Mouse (Mus musculus) thymus, adult 18-20 months (tissue): ENCODE data around the gene Cxcl16.
"Not testable (repeated sequence)": the region's sequence is repeated elsewhere in the genome, so short reads cannot be mapped to it uniquely, and the experiment has no call there.

Source experiments
- DNase-seq, 2 experiments: peaks; one replicate each; pipeline ENCODE4 v3.0.0; 2022; ENCODE audit warnings: mixed read lengths in 2 of 2

Cxcl16 gene

GRCm38 (mm10) chr11:70459601-70460101, at the start of gene Cxcl16:
Gene Cxcl16 (minus strand): TSS chr11:70459984.
- no peak for DNase-seq

- DNase-seq, result peak in 1 of 2 experiments; percentile 60
These were observed 47.3 kb upstream of the Cxcl16 start for GRCm38 (mm10) chr11:70506962-70507515.

GRCm38 (mm10) chr11:70506385-70506784, 46.6 kb upstream of the Cxcl16 start:
- peak; percentile 53 to 78 for DNase-seq

- DNase-seq, result no peak
These were observed 45.2 kb upstream of the Cxcl16 start, which contains the start of gene Tm4sf5 for GRCm38 (mm10) chr11:70504970-70505369. Gene Tm4sf5 (plus strand): TSS chr11:70505244.

GRCm38 (mm10) chr11:70502018-70502417, 42.2 kb upstream of the Cxcl16 start:
- DNase-seq, result no peak

- DNase-seq, result no peak
These were observed 40.7 kb upstream of the Cxcl16 start for GRCm38 (mm10) chr11:70500476-70500812.

GRCm38 (mm10) chr11:70499566-70500475, 40.0 kb upstream of the Cxcl16 start:
- no peak for DNase-seq

- DNase-seq, result no peak
These were observed 29.9 kb upstream of the Cxcl16 start for GRCm38 (mm10) chr11:70489684-70490083.

GRCm38 (mm10) chr11:70489138-70489537, 29.4 kb upstream of the Cxcl16 start:
- no peak for DNase-seq

- no peak for DNase-seq
These were observed 28.0 kb upstream of the Cxcl16 start for GRCm38 (mm10) chr11:70487816-70488215.

GRCm38 (mm10) chr11:70485498-70485897, 25.7 kb upstream of the Cxcl16 start:
- DNase-seq, result no peak

- no peak for DNase-seq
These were observed 15.2 kb upstream of the Cxcl16 start for GRCm38 (mm10) chr11:70474872-70475534.

GRCm38 (mm10) chr11:70473291-70473690, 13.5 kb upstream of the Cxcl16 start:
- DNase-seq, result not testable (repeated sequence)

GRCm38 (mm10) chr11:70472716-70473115, 12.9 kb upstream of the Cxcl16 start:
- DNase-seq, result no peak

- DNase-seq, result no peak
These were observed 10.0 kb upstream of the Cxcl16 start for GRCm38 (mm10) chr11:70469764-70470163.

GRCm38 (mm10) chr11:70467902-70468619, 8.3 kb upstream of the Cxcl16 start:
- DNase-seq, result no peak

GRCm38 (mm10) chr11:70465824-70466223, 6.0 kb upstream of the Cxcl16 start:
- DNase-seq, result no peak

- DNase-seq, result no peak
These were observed 5.4 kb upstream of the Cxcl16 start for GRCm38 (mm10) chr11:70465211-70465610.

GRCm38 (mm10) chr11:70463970-70464369, 4.2 kb upstream of the Cxcl16 start:
- DNase-seq, result no peak

GRCm38 (mm10) chr11:70458688-70459600, 840 bp downstream of the Cxcl16 start, which contains the start of gene Zmynd15:
Gene Zmynd15 (plus strand): TSS chr11:70459433.
- DNase-seq, result no peak

GRCm38 (mm10) chr11:70453261-70454044, 6.3 kb downstream of the Cxcl16 start:
- DNase-seq, result no peak
